Mouse (Mus musculus): Measurements from ENCODE around the gene Eqtn.

Eqtn gene

DNA sequence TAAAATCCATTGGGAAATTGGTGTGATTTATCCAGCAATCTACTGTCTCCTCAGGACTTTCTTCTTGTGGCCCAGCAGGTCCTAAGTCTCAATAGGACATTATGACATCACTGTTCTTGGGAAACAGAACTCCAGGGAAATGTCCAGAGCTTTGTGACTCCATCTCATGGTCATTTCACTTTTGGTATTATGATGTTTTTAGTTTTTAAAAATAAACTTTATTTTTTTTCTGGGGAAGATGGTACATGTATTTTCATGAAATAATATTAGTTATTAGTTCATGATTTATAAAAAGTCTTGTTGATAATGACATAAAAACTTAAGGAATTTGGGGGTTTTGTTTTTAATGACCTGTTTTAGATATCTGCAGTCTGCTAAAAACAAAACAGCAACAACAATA is at the start of gene Eqtn:
Eqtn (minus strand) TSS at position 101 of the 400 bp plus-strand sequence.
- no peak for DNase-seq

DNA sequence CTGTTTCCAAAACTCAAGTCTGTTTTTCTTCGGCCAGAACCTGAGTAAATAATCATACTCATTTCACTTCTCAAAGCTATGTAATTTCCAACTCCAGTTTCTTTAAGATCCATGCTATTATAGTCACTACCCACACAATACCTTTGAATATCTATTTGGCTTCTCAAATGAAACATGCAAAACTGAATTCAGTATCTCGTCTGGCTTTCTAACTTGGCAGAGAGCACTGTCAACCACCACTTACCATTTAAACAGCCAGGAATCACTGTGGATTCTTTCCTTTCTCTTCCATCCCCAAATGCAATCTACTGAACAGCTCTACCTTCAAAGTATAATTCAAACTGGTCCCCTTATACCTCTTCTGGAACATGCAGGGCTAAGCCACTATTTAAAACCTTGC is 44.7 kb upstream of the Eqtn start:
- DNase-seq = no peak

DNA sequence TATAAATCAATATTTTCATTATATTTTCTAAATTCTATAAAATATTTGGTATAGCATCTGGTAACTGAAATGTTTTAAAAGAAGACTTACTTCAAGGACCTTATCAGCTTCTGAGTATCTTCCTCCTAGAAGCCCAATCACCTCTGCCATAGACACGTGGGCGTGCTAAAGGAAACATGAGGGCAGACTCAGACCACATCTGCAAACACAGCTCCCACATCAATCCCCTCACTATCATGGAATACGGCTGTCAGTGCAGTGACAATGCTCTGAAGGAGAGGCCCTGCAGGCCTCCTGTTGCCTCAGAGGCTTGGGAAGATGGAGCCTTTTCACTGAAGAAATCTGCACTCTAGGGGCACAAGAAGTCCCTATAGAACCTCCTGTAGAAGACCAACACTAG is 24.1 kb upstream of the Eqtn start:
- no peak for DNase-seq

DNA sequence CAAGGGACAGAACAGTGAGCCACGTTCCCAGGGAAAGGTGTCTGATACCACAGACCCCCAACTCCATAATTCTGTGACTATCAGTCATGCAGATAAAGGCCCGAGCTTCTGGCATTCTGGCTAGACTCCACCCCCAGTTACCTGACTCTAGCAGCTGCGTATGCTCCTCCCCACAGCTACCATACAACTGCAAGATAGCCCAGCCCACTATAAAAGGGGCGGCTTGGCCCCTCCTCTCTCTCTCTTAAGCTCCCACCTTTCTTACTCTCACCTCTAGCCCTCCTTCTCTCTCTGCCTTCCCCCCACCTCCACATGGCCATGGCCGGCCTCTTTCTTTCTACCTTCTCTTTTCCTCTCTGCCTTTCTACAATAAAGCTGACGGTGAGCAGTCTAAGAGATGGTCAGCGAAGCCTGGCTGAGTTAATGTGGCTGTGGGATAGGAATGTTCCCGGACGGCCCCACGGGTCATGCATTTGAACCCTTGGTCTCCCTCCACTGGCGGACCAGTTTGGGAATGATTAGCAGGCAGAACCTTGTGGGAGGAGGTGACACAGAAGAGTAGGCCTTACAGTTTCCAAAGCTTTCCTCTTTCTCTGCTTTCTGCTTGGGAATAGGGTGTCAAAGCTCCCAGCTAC is 12.7 kb upstream of the Eqtn start:
- DNase-seq = no peak

DNA sequence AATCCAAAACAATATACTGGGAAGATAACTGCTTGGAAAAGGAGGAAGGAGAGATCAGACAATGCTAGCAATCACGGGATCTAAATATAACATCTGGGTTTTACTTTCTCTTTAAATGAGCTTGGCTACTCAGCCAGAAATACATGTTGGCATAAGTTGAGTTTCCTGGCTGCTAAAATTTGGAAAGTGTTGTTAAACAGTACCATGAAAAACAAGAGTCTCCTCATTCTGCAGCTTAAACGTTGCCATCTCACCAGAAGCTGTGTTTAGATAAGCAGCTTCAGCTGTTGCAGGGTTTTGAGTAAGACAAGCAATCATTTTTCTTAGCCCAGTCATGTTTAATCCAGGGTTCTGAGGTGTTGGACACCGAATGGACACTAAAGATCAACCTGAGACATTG is 26.9 kb downstream of the Eqtn start:
- no peak for DNase-seq

DNA sequence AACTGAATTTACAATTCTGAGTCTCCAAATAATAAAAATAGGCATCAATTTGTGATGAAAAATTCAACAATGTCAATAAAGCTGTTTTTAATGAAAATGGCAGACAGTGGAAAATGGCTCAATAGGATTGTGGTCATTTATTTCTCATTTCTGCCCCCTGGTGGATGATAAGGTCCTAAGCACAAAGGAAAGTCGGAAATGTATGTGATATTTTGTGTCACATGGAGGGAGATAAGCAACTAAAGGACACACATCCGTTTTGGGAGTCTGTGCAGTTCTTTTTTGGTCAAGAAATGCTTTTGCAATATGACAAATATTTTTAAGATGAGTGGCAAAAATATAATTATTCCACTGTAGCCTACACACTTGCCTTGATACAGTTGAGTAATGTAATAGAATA is 27.9 kb downstream of the Eqtn start:
- DNase-seq = no peak
